Mouse (Mus musculus): ENCODE data around the gene A930004D18Rik.

Gene A930004D18Rik

DNA sequence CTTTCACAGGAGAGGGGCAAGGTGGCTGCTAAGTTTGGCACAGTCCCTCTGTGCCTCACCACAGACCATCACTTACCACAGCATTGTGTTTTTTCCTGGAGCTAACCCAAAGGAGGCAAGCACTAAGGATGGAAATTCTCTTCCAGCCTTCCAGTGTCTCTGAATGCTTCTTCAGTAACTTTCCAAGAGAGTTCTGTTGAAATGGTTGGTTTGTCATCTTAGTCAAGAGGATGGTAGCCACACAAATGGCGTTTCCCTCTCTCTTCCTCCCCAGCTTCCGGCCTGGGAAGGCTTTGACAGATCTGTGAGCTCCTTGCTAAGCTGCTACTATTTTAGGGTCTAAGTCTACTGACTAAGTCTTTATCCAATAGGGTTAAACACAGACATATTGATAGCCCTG, at the start of gene A930004D18Rik:
TSS of gene A930004D18Rik (minus strand) at position 247 of the 400 bp plus-strand sequence.
- no peak for DNase-seq (ENCODE audit: inconsistent ontology term)

DNA sequence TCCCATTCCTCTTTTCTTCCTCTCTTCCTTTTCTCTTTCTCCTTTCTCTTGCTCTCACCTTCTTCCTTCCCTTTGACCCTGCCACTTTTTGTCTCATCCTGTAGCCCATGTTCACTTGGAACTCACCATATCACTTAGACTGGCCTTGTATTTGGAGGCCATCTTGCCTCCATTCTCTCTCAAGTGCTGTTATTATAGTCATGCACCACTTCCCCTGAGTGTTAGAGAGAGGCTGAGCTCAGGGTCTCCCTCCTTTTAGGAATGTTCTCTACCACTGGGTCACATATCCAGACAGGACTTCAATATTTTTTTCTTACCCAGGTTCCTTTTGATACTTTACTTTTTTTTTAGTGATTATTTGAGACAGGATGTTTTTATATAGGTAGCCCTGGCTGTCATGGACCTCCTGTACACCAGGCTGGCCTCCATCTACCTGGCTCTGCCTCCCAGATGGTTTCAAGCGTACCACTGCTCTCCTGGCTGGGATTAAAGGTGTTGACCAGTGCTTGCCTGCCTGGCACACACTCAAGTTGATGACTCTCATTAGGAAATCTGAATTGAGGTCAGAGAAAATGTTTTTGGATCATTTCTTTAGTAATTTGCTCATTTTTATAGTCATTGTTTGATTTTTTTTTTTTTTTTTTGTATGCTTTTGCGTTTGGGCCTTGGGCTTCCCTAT, 42.8 kb upstream of the A930004D18Rik start:
- no peak for DNase-seq (ENCODE audit: inconsistent ontology term)

DNA sequence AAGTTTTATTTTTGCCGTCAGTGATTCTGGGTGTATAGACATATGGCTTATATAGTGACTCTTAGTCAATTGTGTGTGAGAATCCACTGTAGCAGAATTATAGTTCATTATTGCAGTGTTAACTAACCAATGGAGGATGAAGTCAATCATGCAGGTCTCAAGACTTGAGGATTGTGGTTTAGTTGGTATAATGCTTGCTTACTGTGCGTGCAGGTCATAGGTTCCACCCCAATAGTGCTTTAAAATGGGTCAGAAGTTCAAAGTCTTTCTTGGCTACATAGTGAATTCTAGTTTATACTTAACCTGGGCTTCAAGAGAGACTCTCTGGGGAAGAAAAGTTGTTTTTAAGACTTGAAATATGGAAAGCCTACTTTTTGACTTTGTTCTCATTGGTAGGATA, 34.4 kb upstream of the A930004D18Rik start:
- DNase-seq (ENCODE audit: inconsistent ontology term), result no peak

DNA sequence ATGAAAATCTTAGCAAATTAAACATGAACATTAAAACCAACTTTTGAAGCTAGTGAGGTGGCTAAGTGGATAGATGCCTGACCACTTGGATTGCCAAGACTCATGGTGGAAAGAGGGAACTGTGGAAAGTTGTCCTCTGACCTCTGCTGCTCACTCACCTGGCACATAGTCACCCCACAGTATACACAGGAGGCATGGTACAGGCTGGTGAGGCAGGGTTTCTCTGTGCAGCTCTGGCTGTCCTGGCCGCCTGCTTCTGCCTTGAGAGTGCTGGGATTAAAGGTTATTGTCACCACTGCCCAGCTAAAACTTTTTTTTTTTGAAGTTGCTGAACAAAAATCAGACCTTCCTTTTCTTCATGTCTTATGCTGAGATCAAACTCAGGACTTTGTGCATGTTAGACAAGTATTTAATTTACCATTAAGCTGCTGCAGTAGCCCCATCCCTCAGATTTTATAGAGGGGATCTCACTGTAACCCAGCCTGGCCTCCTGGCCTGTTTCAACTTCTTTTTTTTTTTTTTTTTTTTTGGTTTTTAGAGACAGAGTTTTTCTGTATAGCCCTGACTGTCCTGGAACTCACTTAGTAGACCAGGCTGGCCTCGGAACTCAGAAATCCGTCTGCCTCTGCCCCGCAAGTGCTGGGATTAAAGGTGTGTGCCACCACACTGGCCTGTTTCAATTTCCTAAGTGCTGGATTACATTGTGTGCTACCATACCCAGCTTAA, 30.7 kb upstream of the A930004D18Rik start:
- DNase-seq (ENCODE audit: inconsistent ontology term), result no peak

DNA sequence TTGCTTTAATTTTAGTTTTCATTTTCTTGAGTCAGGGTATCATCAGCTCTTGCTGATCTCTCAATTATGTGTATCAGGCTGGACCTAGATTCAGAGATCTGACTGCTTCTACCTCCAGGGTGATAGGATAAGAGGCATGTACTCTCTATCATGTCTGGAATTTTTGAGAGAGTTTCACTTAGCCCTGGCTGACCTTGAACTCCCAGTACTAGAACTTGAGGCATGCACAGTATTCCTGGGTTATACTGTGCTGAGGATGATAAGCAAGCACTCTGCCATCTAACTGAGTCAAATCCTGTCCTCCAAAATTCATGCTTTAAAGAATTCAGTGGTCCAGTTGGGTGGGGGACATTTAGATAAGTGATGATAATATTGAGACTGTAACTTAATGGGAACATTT, 28.9 kb upstream of the A930004D18Rik start:
- no peak for DNase-seq (ENCODE audit: inconsistent ontology term)

DNA sequence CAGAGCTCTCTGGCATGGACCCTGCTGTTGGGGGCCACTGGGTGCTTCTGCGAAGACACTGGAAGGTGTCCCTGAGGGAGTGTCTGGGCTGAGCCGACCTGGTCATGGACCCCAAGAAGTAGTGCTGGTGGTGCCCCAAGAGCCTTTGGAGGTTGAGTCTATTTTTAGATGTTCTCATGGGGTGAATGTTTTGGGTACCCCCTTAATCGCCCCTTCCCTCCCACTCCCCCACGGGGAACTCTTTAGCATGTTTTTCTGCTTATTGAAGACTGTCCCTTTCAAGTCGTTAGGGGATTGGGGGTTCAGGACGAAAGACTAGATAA, 28.1 kb upstream of the A930004D18Rik start:
- no peak for DNase-seq (ENCODE audit: inconsistent ontology term)

DNA sequence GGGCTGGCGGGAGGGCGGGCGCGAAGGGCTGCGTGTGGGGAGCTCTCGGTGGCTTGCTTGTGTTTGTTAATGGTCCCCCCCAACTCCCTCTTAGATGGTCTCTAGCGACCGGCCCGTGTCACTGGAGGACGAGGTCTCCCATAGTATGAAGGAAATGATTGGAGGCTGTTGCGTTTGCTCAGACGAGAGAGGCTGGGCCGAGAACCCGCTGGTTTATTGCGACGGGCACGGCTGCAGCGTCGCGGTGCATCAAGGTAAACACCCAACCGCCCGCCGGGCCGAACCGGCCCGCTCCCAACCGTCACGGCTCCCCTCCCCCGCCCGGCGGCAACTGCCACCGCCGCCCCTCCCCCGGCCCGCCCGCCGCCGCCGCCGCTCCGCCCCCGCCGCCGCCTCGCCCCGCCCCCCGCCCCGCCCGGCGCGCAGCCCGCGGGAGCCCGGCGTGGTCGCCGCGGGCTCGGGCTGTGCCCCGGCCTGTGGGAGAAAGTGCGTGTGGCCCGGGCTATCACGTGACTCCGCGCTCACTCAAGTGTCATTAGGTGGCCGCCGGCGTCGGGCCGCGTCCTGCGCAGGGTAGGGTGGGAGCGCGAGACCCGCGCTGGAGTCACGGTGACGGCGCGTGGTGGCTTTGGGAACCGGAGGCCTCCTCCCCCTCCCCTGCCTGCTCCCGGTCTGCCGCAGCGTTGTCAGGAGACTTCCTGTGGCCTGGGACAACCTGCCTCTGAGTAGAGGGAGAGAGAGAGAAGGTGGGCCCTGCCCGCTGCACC, 27.6 kb upstream of the A930004D18Rik start:
- peak; percentile 77 for DNase-seq (ENCODE audit: inconsistent ontology term)

DNA sequence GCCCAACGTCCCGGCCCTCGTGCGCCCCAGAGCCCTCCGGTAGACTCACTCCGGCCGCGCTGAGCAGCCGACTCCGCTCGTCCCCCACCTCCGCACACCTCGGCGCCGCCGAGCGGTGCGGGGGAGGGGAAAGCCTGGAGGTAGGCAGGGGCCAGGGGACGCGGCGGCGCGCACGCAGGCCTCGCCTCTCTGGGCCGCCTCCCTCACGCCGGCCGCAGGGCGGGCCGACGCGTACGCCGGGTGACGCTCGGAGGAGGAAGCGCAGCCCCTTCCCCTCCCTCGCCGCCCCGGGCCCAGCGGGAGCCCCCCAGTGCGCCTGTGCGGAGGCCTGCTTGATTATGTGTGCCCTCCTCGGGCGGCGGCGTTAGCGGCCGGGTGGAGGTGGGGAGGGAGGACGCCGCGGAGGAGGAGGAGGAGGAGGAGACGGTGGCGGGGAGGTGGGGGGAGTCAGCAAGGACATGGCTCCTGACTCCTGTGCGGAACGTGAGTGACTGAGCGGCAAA, 26.9 kb upstream of the A930004D18Rik start:
- DNase-seq (ENCODE audit: inconsistent ontology term), result peak; percentile 98

DNA sequence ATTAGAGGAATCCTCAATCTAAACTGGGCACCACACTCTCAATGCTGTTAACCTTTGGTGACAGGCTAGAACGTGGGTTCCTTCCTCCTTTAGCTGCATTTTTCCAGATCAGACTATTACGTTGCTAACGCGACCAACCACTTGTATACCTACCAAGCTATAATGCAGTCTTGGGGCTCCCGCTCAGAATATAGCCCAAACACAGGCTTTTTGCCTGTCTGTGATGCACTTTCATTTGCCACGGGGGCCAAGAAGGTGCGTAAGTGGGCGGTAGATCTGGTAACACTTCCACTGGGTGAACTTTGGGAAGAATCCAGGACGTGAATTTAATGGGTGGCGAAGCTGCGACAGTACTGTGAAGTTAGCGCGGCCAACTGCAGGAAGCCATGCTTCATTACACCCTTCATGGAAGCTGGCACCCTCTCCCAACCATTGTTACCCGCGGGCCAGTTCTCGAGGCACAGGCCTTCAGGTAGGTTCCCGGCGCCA, 26.3 kb upstream of the A930004D18Rik start:
- peak; percentile 83 for DNase-seq (ENCODE audit: inconsistent ontology term)

DNA sequence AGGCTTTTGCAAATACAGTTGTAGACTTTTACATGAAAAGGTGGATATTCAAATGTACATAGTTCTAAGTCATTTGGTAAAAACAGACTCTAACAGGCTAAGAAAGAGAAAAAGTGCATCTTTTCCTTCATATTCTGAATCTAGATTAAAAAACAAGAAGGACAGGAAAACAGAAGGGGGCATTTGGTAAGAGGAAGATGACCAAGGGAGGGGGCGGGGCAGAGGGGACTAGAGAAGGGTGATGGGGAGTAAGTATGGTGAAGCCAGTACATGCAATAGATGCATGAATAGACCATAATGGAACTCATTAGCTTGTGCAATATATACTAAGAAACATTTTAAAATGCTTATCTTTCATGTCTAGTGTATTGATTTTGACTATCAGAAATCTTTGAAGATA, 22.9 kb upstream of the A930004D18Rik start:
- DNase-seq (ENCODE audit: inconsistent ontology term), result no peak

DNA sequence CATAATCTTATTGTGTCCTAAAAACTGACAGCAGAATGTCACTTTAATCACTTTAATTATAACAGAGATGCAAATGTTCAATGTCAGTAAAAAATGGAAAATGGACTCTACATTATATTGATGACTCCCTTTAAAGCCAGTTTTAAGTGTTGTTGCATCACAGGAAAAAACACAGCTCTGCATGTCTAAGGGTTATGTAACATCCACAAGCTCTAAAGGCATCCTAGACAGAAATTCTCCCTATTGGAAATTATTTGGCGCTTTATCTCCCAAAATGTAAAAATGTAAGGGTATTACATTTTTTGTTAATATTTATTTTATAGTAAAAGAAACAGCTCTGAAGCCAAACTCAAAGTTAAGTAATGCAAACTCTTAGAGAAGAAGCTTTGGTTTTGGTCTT, 22.4 kb upstream of the A930004D18Rik start:
- peak; percentile 51 for DNase-seq (ENCODE audit: inconsistent ontology term)

DNA sequence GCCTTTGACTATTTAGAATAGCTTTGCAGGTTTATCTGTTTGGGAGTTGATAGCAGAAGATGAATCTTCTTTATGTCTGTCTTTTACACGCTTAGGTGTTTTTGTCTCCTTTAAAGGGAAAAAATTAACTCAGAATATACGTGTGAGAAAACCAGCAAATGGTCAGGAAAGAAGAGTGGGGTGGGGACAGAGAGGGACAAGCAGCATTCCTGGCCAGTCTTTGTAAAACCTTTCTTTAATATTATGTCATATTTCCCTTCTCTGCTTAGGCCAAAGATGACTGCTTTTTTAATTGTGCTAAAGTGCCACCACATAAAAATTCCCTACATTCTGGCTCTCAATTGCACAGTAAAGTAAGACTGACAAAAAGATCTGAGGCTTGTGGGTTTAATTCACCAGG, 21.5 kb upstream of the A930004D18Rik start:
- peak; percentile 81 for DNase-seq (ENCODE audit: inconsistent ontology term)

DNA sequence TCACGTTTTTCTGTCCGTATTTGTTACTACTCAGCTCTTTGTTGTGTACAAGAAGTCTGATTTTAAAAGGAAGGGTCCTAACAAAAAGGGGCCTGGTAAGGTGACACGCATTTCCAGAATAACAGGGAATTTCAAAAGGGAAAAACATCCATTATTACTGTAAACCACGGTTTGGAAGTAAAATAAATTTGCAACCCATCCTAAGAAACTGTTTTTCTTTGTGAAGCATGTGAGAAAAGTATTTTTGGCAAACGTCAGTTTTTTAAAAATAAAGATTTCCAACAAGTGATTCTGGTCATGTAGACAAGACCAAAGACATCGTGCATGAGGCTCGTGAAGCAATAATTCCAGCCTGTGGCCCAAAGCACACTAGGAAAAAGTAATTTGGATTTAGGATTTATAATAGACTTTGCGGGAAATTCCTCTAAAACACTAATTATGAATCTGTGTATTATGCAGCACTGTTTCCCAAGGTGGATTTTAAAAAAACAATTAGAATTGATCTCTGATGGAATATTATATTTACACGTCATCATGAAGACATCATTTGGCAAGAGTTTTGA, 20.7 kb upstream of the A930004D18Rik start:
- peak; percentile 50 for DNase-seq (ENCODE audit: inconsistent ontology term)

DNA sequence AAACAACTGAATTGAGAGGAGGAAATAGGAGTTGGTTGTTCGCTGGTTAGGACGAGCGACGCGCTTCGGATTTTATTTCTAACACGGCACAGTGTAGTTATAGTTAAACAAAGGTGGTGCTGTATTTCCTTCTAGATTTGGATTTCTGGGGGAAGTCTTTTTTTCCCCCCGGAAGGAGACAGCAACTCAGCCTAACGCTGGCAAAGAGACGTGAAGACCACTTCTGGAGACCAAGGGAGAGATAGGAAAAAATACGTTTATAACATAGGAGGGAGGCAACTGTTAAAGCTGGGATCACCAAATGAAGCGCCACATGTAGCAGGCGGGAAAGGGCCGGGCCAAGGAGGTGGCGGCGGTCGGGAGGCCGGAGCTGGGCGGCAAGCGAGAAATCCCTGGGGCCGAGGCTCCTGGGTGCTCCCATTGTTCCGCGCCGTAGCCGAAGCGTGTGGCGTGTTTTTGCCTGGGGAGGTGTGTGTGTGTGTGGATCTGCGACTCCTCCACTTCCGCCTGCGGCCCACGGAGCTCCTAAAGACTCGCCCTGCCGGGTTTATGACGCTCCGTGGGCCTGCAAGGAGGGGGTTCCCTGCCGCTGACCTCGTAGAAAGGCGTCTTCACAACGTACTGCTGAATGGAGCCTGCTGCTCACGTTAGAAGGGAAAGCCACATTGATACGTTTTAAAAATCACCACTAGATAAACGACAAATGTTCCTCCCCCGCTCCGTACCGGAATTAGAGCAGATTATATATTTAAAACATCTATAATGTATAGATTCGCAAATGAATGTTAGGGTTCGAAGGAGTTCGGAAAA, 20.0 kb upstream of the A930004D18Rik start:
- peak; percentile 68 for DNase-seq (ENCODE audit: inconsistent ontology term)

DNA sequence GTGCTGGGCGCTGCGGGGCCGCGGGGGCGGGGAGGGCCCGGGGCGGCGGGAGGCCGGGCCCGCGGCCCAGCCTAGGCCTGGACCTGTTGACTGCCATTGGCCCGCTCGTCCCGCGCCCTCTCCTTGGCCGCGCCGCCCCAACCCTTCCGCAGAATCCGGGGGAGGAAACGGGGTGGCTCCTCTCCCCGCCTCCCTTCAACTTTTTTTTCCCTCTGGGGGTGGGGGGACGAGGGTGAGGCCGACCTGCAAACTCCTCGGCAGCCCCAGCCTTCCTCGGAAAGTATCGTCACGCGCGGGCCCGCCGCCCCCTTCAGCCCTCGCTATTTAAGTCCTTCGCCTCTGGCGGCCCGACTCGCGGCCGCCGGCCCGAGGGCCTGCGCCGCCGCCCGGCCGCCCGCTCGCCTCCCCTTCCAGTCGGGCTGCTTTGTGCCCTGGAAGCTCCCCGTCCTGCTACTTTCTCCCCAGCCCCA, 19.3 kb upstream of the A930004D18Rik start:
- peak; percentile 100 for DNase-seq (ENCODE audit: inconsistent ontology term)

DNA sequence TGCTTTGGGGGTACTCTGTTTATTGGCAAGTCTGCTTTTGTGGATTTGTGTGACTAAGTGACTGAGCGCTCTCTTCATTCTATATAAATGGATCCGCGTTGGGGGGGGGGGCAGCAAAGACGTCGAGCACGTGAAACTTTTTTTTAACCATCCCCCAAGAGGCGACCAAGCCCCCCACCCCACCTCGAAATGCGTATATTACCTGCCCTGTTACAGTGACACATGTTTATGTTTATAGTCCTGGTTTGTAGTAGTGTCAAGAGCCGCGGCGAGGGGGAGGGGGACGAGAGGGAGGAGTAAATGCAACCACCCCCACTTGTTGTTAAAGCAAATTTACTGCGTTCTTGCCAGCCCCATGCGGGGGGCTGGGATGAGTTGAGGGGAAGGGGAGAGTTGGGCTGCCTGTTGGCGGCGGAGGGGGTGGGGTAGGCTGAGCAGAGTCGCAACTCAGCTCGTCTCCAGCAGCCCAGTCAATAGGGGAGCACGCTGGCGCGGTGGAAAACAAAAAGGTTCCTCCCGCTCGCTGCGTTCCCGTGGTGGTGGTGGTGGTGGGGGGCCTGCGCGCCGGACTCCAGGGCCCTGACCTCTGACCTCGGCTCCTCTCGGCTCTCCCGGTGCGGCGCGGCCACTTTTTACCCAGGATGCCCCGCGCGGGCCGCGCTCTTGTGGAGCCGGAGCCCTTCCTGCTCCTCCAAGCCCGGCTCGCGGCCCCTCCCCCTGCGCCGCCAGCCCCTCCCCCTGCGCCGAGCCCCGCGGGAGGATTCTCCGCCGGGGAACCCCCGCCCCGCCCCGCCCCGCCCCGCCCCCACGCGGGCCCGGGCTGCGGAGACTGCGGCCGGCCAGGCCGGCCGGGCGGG, 18.6 kb upstream of the A930004D18Rik start:
- DNase-seq (ENCODE audit: inconsistent ontology term), result peak; percentile 97

DNA sequence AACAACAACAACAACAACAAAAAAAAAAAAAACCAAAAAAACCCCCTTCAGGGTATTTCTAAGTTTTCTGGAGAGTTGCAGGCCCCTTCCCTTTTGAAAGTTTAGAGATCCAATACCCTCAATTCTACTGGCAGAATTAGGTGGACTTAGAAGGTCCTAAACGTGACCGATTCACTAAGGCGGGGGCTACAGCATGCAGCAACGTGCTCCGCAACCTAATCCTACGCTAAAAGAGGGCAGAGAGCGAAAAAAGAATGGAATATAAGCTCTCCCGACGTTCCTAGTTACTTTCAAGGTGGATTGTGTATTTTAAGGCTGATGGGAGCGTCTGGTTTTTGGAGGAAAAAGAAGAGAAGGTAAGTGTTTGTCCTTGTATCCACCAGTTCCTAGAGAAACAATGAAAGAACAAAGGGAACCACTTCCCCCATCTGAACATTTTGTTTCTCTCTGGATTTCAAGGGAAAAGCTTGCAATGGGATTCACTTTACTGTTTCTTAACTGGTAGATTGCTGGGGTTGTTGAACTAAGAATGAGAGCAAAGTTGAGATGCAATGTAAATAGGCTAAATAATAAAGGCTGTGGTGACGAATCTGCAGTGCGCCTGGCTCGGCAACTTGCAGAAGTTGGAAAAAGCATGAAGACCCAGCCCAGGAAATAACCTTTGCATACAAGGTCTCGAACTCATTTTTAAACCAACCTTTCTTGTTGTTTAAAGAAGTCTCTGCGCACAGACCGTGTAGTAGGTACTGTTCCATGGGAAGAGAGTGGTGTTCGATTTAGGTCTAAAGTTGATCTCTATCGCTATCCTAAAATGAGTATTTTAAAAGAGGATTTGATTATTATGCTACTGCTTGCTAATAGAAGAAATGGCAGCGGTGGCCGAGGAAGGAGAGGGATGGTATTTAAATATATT, 17.7 kb upstream of the A930004D18Rik start, which contains the start of gene Mllt10:
TSS of gene Mllt10 (plus strand) at position 222 of the 913 bp plus-strand sequence.
- peak; percentile 62 for DNase-seq (ENCODE audit: inconsistent ontology term)

DNA sequence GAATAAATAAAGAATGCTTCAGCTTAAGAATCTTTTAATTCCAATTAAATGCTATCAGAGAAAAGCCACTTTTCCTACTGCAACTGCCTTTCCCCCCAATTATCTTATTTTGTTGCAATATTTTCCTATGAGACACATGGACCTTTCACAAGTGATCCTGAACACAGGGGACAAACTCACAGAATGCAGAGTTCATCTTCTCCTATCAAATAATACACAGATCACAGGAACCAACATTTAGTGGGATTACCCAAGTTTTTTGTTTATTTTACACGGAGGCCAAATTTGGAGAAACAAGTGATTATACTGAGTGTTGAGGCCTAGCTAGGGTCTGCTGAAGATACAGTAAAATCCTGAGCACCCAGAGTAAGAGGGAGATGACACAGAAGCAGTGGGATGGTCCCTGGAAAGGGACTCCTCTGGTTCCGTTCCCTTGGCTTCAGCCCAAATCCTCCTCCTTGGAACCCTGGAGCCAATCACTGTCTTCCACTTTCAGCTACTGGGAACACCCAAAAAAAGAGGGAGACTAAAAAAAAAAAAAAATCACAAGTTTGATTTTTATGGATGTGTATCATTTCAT, 16.5 kb upstream of the A930004D18Rik start:
- peak; percentile 81 for DNase-seq (ENCODE audit: inconsistent ontology term)

Data from Muller cell, postnatal 12 days (primary cell).